Mouse (Mus musculus) brain, embryonic 14.5 days (tissue): ENCODE measurements around the gene Ano9.

Experiments
- CTCF ChIP-seq: fragments of 200-500 bp; IDR thresholded peaks from 2 replicates; pipeline ENCODE4 v1.5.1; 2012; ENCODE audit warnings: inconsistent platforms, mild to moderate bottlenecking, moderate library complexity, borderline replicate concordance; ENCODE audit not compliant: insufficient read depth, insufficient read length; ENCODE audit errors: extremely low read depth
- POLR2A ChIP-seq: fragments of 200-500 bp; IDR thresholded peaks from 2 replicates; pipeline ENCODE4 v1.6.1; 2012; ENCODE audit warnings: mild to moderate bottlenecking, inconsistent platforms, borderline replicate concordance; ENCODE audit not compliant: poor library complexity, insufficient read depth, insufficient read length, severe bottlenecking; ENCODE audit errors: extremely low read depth

DNA sequence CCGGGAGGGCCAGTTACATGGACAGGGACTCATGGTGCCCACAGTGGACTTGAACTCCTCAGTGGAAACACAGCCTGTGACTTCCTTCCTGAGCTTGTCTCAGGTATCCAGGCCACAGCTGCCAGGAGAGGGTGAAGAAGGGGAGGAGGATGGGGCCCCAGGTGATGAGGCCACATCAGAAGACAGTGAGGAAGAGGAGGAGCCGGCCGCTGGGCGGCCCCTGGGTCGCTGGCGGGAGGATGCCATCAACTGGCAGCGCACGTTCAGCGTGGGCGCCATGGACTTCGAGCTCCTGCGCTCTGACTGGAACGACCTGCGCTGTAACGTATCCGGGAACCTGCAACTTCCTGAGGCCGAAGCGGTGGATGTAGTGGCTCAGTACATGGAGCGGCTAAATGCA is 49.3 kb downstream of the Ano9 start:
- TF ChIP-seq POLR2A (no peak), CTCF (no peak)
